Mouse (Mus musculus) liver, adult 2 months (tissue): ENCODE data around the gene Igsf8. TPM values are rescaled to one million over a fixed set of nuclear protein-coding genes. Genes with fewer than 3 reads are reported as not detected.

Source experiments
- DNase-seq: peaks from one replicate; pipeline ENCODE4 v3.0.0-alpha.2; 2011; ENCODE audit warnings: low read depth, low spot score; ENCODE audit errors: extremely low read depth
- H3K27ac ChIP-seq: fragments of 200-500 bp; replicated peaks from 2 replicates; pipeline ENCODE4 v1.5.1; 2012; ENCODE audit warnings: low read depth, mild to moderate bottlenecking, control low read depth, inconsistent platforms, low read length; ENCODE audit not compliant: insufficient read depth
- H3K27me3 ChIP-seq: fragments of 200-500 bp; 2 replicates; pipeline ENCODE4 v1.6.1; 2012; ENCODE audit warnings: mild to moderate bottlenecking, moderate library complexity, low read length, inconsistent platforms; ENCODE audit not compliant: control insufficient read depth, insufficient read depth
- H3K36me3 ChIP-seq: fragments of 200-500 bp; 2 replicates; pipeline ENCODE4 v1.6.1; 2012; ENCODE audit warnings: low read length, inconsistent platforms; ENCODE audit not compliant: control insufficient read depth, insufficient read depth
- H3K4me1 ChIP-seq: fragments of 200-500 bp; 2 replicates; pipeline ENCODE4 v1.6.1; 2011; ENCODE audit warnings: low read length; ENCODE audit not compliant: control insufficient read depth, insufficient read depth
- H3K4me3 ChIP-seq: fragments of 200-500 bp; 2 replicates; pipeline ENCODE4 v1.5.1; 2011; ENCODE audit warnings: low read depth, mild to moderate bottlenecking, control low read depth, low read length, moderate library complexity; ENCODE audit not compliant: insufficient read depth
- H3K79me2 ChIP-seq: fragments of 200-500 bp; 2 replicates; pipeline ENCODE4 v1.6.1; 2012; ENCODE audit warnings: inconsistent platforms, mild to moderate bottlenecking, low read length, moderate library complexity; ENCODE audit not compliant: control insufficient read depth, insufficient read depth
- H3K9ac ChIP-seq: fragments of 200-500 bp; 2 replicates; pipeline ENCODE4 v1.6.1; 2012; ENCODE audit warnings: low read depth, mild to moderate bottlenecking, control low read depth, inconsistent platforms, low read length
- CTCF ChIP-seq: fragments of 200-500 bp; IDR thresholded peaks from 2 replicates; pipeline ENCODE4 v1.5.1; 2011; ENCODE audit warnings: low read depth, low read length, control low read depth
- POLR2A ChIP-seq: fragments of 200-500 bp; IDR thresholded peaks from 2 replicates; pipeline ENCODE4 v1.6.1; 2011; ENCODE audit warnings: low read length, control low read depth; ENCODE audit not compliant: insufficient read depth; ENCODE audit errors: extremely low read depth
- WGBS: fragments of 180-500 bp; shearing (Covaris S2); methylation state at CpG from one replicate; pipeline ENCODE4 v1.1.7; 2018; 5-methylcytosine and 5-hydroxymethylcytosine counted together
- polyA plus RNA-seq: library from polyadenylated mRNA; depleted of rRNA; stranded (reverse); fragments of >200 nt; gene quantifications from 2 replicates; pipeline ENCODE4 v1.2.3, GENCODE M21; 2012
- total RNA-seq: library from RNA; depleted of rRNA; stranded (reverse); fragments of >200 nt; gene quantifications from 2 replicates; pipeline ENCODE4 v1.2.3, GENCODE M21; 2014

Gene Igsf8
- total and polyA plus RNA-seq, 2 experiments: 3.6 to 26.3 TPM

- Histone ChIP-seq H3K27ac (no peak overlapping the region), H3K4me1 (no peaks in the 10 kb centered on the region), H3K79me2 (no peaks in the 10 kb centered on the region), H3K27me3 (no peaks in the 10 kb centered on the region), H3K4me3 (no peak overlapping the region), H3K9ac (no peak overlapping the region), H3K36me3 (no peaks in the 10 kb centered on the region)
- no peak for DNase-seq
- 72% methylated on average over 2 of the region's 2 CpGs for WGBS
- no peak for TF ChIP-seq POLR2A
- peak; percentile 56 for TF ChIP-seq CTCF
Observed at GRCm38 (mm10) chr1:172247679-172248078, 13.8 kb upstream of the Igsf8 start.

GRCm38 (mm10) chr1:172258314-172258713 lies 3.1 kb upstream of the Igsf8 start, which contains the start of gene Atp1a4:
Gene Atp1a4 (minus strand): TSS chr1:172258414.
- Histone ChIP-seq H3K79me2 (no peaks in the 10 kb centered on the region), H3K4me1 (no peaks in the 10 kb centered on the region), H3K27me3 (no peaks in the 10 kb centered on the region), H3K4me3 (no peak within 1 kb of the TSS), H3K9ac (no peak within 1 kb of the TSS), H3K27ac (no peak within 1 kb of the TSS), H3K36me3 (no peaks in the 10 kb centered on the region)
- no peak for DNase-seq
- TF ChIP-seq POLR2A (no peak), CTCF (no peak)
- WGBS: 89% methylated on average over 6 of the region's 6 CpGs

GRCm38 (mm10) chr1:172271208-172271607 lies 9.8 kb downstream of the Igsf8 start:
- WGBS: 85% methylated on average over 3 of the region's 3 CpGs
- Histone ChIP-seq H3K27me3 (no peaks in the 10 kb centered on the region), H3K4me1 (peaks cover 7% of the 10 kb centered on the region; the same call in 1 of the 2 replicates), H3K36me3 (no peaks in the 10 kb centered on the region), H3K9ac (no peak overlapping the region), H3K79me2 (no peaks in the 10 kb centered on the region), H3K4me3 (no peak overlapping the region), H3K27ac (no peak overlapping the region)
- DNase-seq: no peak
- no peak for TF ChIP-seq POLR2A
- TF ChIP-seq CTCF: no peak

GRCm38 (mm10) chr1:172271765-172272164 lies 10.3 kb downstream of the Igsf8 start:
- Histone ChIP-seq H3K4me3 (no peak overlapping the region), H3K4me1 (peaks cover 7% of the 10 kb centered on the region; the same call in 1 of the 2 replicates), H3K27me3 (no peaks in the 10 kb centered on the region), H3K79me2 (no peaks in the 10 kb centered on the region), H3K27ac (no peak overlapping the region), H3K36me3 (no peaks in the 10 kb centered on the region), H3K9ac (no peak overlapping the region)
- no peak for TF ChIP-seq CTCF
- TF ChIP-seq POLR2A: no peak
- 88% methylated on average over 10 of the region's 10 CpGs for WGBS
- no peak for DNase-seq

- no peak for DNase-seq
- Histone ChIP-seq H3K27me3 (no peaks in the 10 kb centered on the region), H3K36me3 (no peaks in the 10 kb centered on the region), H3K9ac (no peak overlapping the region), H3K4me3 (no peak overlapping the region), H3K4me1 (peaks cover 7% of the 10 kb centered on the region; the same call in 1 of the 2 replicates), H3K27ac (no peak overlapping the region), H3K79me2 (no peaks in the 10 kb centered on the region)
- WGBS: 90% methylated on average over 6 of the region's 6 CpGs
- TF ChIP-seq CTCF (no peak), POLR2A (no peak)
Observed at GRCm38 (mm10) chr1:172273386-172273785, 11.9 kb downstream of the Igsf8 start.

GRCm38 (mm10) chr1:172274116-172274515 lies 12.7 kb downstream of the Igsf8 start:
- H3K4me3 ChIP-seq: no peak overlapping the region
- no peak overlapping the region for H3K27ac ChIP-seq
- H3K79me2 ChIP-seq: no peaks in the 10 kb centered on the region
- H3K36me3 ChIP-seq: no peaks in the 10 kb centered on the region
- WGBS: 32% methylated on average over 5 of the region's 5 CpGs
- H3K4me1 ChIP-seq: peaks cover 7% of the 10 kb centered on the region; the same call in 1 of the 2 replicates
- H3K27me3 ChIP-seq: no peaks in the 10 kb centered on the region
- H3K9ac ChIP-seq: no peak overlapping the region
- DNase-seq: peak; percentile 61
- no peak for TF ChIP-seq POLR2A
- TF ChIP-seq CTCF: no peak
